Mouse (Mus musculus): ENCODE measurements around the gene Cyp2c23.

The Cyp2c23 gene

GRCm38 (mm10) chr19:44024921-44025585, 4.0 kb downstream of the Cyp2c23 start:
- no peak for DNase-seq (ENCODE audit: low spot score in 2 of 2)

- DNase-seq (ENCODE audit: low spot score in 2 of 2) = no peak
Observed at GRCm38 (mm10) chr19:44023066-44023465, 5.9 kb downstream of the Cyp2c23 start.

- no peak for DNase-seq (ENCODE audit: low spot score in 2 of 2)
Observed at GRCm38 (mm10) chr19:44021502-44021901, 7.5 kb downstream of the Cyp2c23 start.

GRCm38 (mm10) chr19:44019739-44020138, 9.3 kb downstream of the Cyp2c23 start:
- DNase-seq (ENCODE audit: low spot score in 2 of 2) = no peak

- DNase-seq (ENCODE audit: low spot score in 2 of 2) = no peak
Observed at GRCm38 (mm10) chr19:44013862-44014261, 15.1 kb downstream of the Cyp2c23 start.

GRCm38 (mm10) chr19:44008784-44009183, 20.2 kb downstream of the Cyp2c23 start:
- DNase-seq (ENCODE audit: low spot score in 2 of 2) = no peak

GRCm38 (mm10) chr19:44007186-44007585, 21.8 kb downstream of the Cyp2c23 start:
- no peak for DNase-seq (ENCODE audit: low spot score in 2 of 2)

GRCm38 (mm10) chr19:44005025-44005424, 24.0 kb downstream of the Cyp2c23 start:
- DNase-seq (ENCODE audit: low spot score in 2 of 2) = no peak

GRCm38 (mm10) chr19:44004261-44004660, 24.7 kb downstream of the Cyp2c23 start:
- DNase-seq (ENCODE audit: low spot score in 2 of 2) = no peak

GRCm38 (mm10) chr19:44000720-44001119, 28.3 kb downstream of the Cyp2c23 start:
- no peak for DNase-seq (ENCODE audit: low spot score in 2 of 2)

- no peak for DNase-seq (ENCODE audit: low spot score in 2 of 2)
Observed at GRCm38 (mm10) chr19:44000061-44000460, 28.9 kb downstream of the Cyp2c23 start.

- no peak for DNase-seq (ENCODE audit: low spot score in 2 of 2)
Observed at GRCm38 (mm10) chr19:43998802-43999527, 30.0 kb downstream of the Cyp2c23 start.

- DNase-seq (ENCODE audit: low spot score in 2 of 2) = no peak
Observed at GRCm38 (mm10) chr19:43998101-43998500, 30.9 kb downstream of the Cyp2c23 start.

- no peak for DNase-seq (ENCODE audit: low spot score in 2 of 2)
Observed at GRCm38 (mm10) chr19:43995427-43995826, 33.6 kb downstream of the Cyp2c23 start.

- no peak for DNase-seq (ENCODE audit: low spot score in 2 of 2)
Observed at GRCm38 (mm10) chr19:43992464-43992863, 36.5 kb downstream of the Cyp2c23 start.

GRCm38 (mm10) chr19:43990362-43990761, 38.6 kb downstream of the Cyp2c23 start:
- DNase-seq (ENCODE audit: low spot score in 2 of 2) = no peak

- no peak for DNase-seq (ENCODE audit: low spot score in 2 of 2)
Observed at GRCm38 (mm10) chr19:43986069-43986794, 42.8 kb downstream of the Cyp2c23 start, which contains the start of gene Cpn1. Gene Cpn1 (minus strand): TSS chr19:43986556.

- DNase-seq (ENCODE audit: low spot score in 2 of 2) = no peak
Observed at GRCm38 (mm10) chr19:43981992-43982391, 47.0 kb downstream of the Cyp2c23 start.

GRCm38 (mm10) chr19:43980711-43981110, 48.3 kb downstream of the Cyp2c23 start:
- DNase-seq (ENCODE audit: low spot score in 2 of 2) = no peak

GRCm38 (mm10) chr19:43977799-43978198, 51.2 kb downstream of the Cyp2c23 start:
- DNase-seq (ENCODE audit: low spot score in 2 of 2) = no peak

- no peak for DNase-seq (ENCODE audit: low spot score in 2 of 2)
Observed at GRCm38 (mm10) chr19:43976661-43977060, 52.3 kb downstream of the Cyp2c23 start.

- DNase-seq (ENCODE audit: low spot score in 2 of 2) = no peak
Observed at GRCm38 (mm10) chr19:43974221-43974620, 54.8 kb downstream of the Cyp2c23 start.

GRCm38 (mm10) chr19:43973711-43974110, 55.3 kb downstream of the Cyp2c23 start:
- no peak for DNase-seq (ENCODE audit: low spot score in 2 of 2)

Measured in spleen, postnatal 4 days (tissue).